ENCODE assay signal across 31 mouse cellular contexts in genomic region chrX:153937346-153937745, GRCm38 (mm10).
DNase-seq lines count a peak whose midpoint lies in the region; ATAC-seq and TF ChIP-seq lines count a peak whose summit lies in the region.
"Had no signal": no experiment of that assay in that cellular context is flagged by ENCODE, and none has a peak within 500 bp of the region (broad histone marks: within the 10 kb centered on the region; RNA-seq: fewer than 3 reads in every experiment).

No protein-coding gene starts in this region.

- no peaks in the 10 kb centered on the region for H3K4me1 ChIP-seq in heart, embryonic 10.5 days
- no peaks in the 10 kb centered on the region for H3K4me1 ChIP-seq in heart, adult 2 months (ENCODE audit: control insufficient read depth, insufficient read depth, low read length)
- H3K4me1 ChIP-seq in liver, embryonic 14.5 days (replicated peaks; ENCODE audit: control insufficient read depth in 2 of 2, insufficient read depth in 2 of 2, low read length in 1 of 2), result no peaks in the 10 kb centered on the region
- H3K4me1 ChIP-seq in E14TG2a.4 (replicated peaks; ENCODE audit: low read depth, low read length), result no peaks in the 10 kb centered on the region
- H3K4me1 ChIP-seq in embryonic facial prominence, embryonic 10.5 days, result no peaks in the 10 kb centered on the region
- H3K4me1 ChIP-seq: embryonic facial prominence, embryonic 15.5 days; heart, embryonic 15.5 days; kidney, embryonic 15.5 days; limb, embryonic 12.5 days; liver, embryonic 12.5 days; midbrain, embryonic 13.5 days; neural tube, embryonic 13.5 days had no signal

- TF ChIP-seq CTCF in heart, adult 2 months (IDR thresholded peaks at IDR 0.05), result no peak
- TF ChIP-seq CTCF in liver, embryonic 14.5 days (IDR thresholded peaks at IDR 0.05; ENCODE audit: low read depth), result peak; percentile 6; the same call in 1 of the 2 replicates
- peak; percentile 9 for TF ChIP-seq CTCF in E14TG2a.4 (conservative IDR thresholded peaks at IDR 0.05; ENCODE audit: low read length)

- no peak for TF ChIP-seq POLR2A in heart, adult 2 months (IDR thresholded peaks at IDR 0.05; ENCODE audit: insufficient read depth, low read depth, low read length)

- no peak overlapping the region for H3K27ac ChIP-seq in heart, embryonic 10.5 days
- H3K27ac ChIP-seq in heart, adult 2 months, result no peak overlapping the region
- no peak overlapping the region for H3K27ac ChIP-seq in liver, embryonic 14.5 days
- H3K27ac ChIP-seq in embryonic facial prominence, embryonic 10.5 days (replicated peaks), result no peak overlapping the region
- H3K27ac ChIP-seq: embryonic facial prominence, embryonic 15.5 days; gastrocnemius, adult 2 months; heart, embryonic 15.5 days; kidney, embryonic 15.5 days; layer of hippocampus, adult 2 months; limb, embryonic 12.5 days; liver, embryonic 12.5 days; macrophage; midbrain, embryonic 13.5 days; neural tube, embryonic 13.5 days had no signal

- no peak overlapping the region for H3K9ac ChIP-seq in heart, adult 2 months (ENCODE audit: low read depth, low read length)
- H3K9ac ChIP-seq in liver, embryonic 14.5 days (replicated peaks), result no peak overlapping the region
- H3K9ac ChIP-seq: embryonic facial prominence, embryonic 15.5 days; heart, embryonic 15.5 days; kidney, embryonic 15.5 days; limb, embryonic 12.5 days; liver, embryonic 12.5 days; midbrain, embryonic 13.5 days; neural tube, embryonic 13.5 days had no signal

- no peaks in the 10 kb centered on the region for H3K9me3 ChIP-seq in heart, embryonic 10.5 days
- no peaks in the 10 kb centered on the region for H3K9me3 ChIP-seq in liver, embryonic 14.5 days (ENCODE audit: control insufficient read depth, low read length)
- peaks cover 3% of the 10 kb centered on the region; the same call in 1 of the 2 replicates for H3K9me3 ChIP-seq in E14TG2a.4 (ENCODE audit: low read length)
- 0 out of 2 replicates have a peak, but pooled peaks cover 5% of the 10 kb centered on the region for H3K9me3 ChIP-seq in embryonic facial prominence, embryonic 10.5 days
- H3K9me3 ChIP-seq: embryonic facial prominence, embryonic 15.5 days; heart, embryonic 15.5 days; kidney, embryonic 15.5 days; limb, embryonic 12.5 days; liver, embryonic 12.5 days; midbrain, embryonic 13.5 days; neural tube, embryonic 13.5 days had no signal

- no peak for TF ChIP-seq EP300 in heart, adult 2 months (IDR thresholded peaks at IDR 0.05; ENCODE audit: insufficient read depth, low read depth, low read length)
- no peak for TF ChIP-seq EP300 in liver, embryonic 14.5 days (IDR thresholded peaks at IDR 0.05; ENCODE audit: low read depth)

- no peak overlapping the region for H3K4me2 ChIP-seq in liver, embryonic 14.5 days (ENCODE audit: low read depth)
- H3K4me2 ChIP-seq: embryonic facial prominence, embryonic 15.5 days; heart, embryonic 15.5 days; kidney, embryonic 15.5 days; limb, embryonic 12.5 days; liver, embryonic 12.5 days; midbrain, embryonic 13.5 days; neural tube, embryonic 13.5 days had no signal

- H3K27me3 ChIP-seq in heart, embryonic 10.5 days (ENCODE audit: insufficient read depth, poor library complexity, severe bottlenecking), result no peaks in the 10 kb centered on the region
- H3K27me3 ChIP-seq in heart, adult 2 months (ENCODE audit: control insufficient read depth, insufficient read depth, low read length), result no peaks in the 10 kb centered on the region
- no peaks in the 10 kb centered on the region for H3K27me3 ChIP-seq in liver, embryonic 14.5 days (ENCODE audit: control insufficient read depth, insufficient read depth, low read length)
- H3K27me3 ChIP-seq in E14TG2a.4 (ENCODE audit: insufficient read depth, low read length), result no peaks in the 10 kb centered on the region
- H3K27me3 ChIP-seq in embryonic facial prominence, embryonic 10.5 days (replicated peaks; ENCODE audit: low read depth, poor library complexity, severe bottlenecking), result no peaks in the 10 kb centered on the region
- H3K27me3 ChIP-seq: embryonic facial prominence, embryonic 15.5 days; heart, embryonic 15.5 days; kidney, embryonic 15.5 days; limb, embryonic 12.5 days; liver, embryonic 12.5 days; midbrain, embryonic 13.5 days; neural tube, embryonic 13.5 days had no signal

- peak; percentile 53 for DNase-seq in heart, embryonic 10.5 days (ENCODE audit: low spot score)
- no peak for DNase-seq in heart, adult 2 months
- no peak for DNase-seq in liver, embryonic 14.5 days (ENCODE audit: low read depth in 3 of 3, low spot score in 3 of 3)
- DNase-seq in liver, result no peak
- peak; percentile 3 for DNase-seq in embryonic facial prominence, embryonic 10.5 days (ENCODE audit: low spot score)
- no peak for DNase-seq in layer of hippocampus, postnatal 14 days (ENCODE audit: low spot score in 2 of 2)
- DNase-seq: adrenal gland, adult 2 months; adrenal gland, postnatal 36 days; cerebellum, adult 18-20 months; cerebellum, postnatal 10 days; gastrocnemius, adult 2 months; gastrocnemius, postnatal 36 days; kidney, postnatal 36 days; lung, adult 2 months; lung, postnatal 10 days; right cerebral cortex, postnatal 25 days; spleen, adult 18-20 months; thymus, postnatal 14 days had no signal

- no peak for ATAC-seq in liver, embryonic 14.5 days (ENCODE audit: insufficient read depth)
- ATAC-seq: activated CD4-positive, CD25-positive, alpha-beta regulatory T cell, adult 4 months; CD4-positive, CD25-positive, alpha-beta regulatory T cell, adult 4 months; forebrain, embryonic 14.5 days; liver, embryonic 12.5 days; midbrain, embryonic 13.5 days had no signal

- H3K79me2 ChIP-seq in heart, adult 2 months (replicated peaks; ENCODE audit: control insufficient read depth, insufficient read depth, low read length), result no peaks in the 10 kb centered on the region

- no peaks in the 10 kb centered on the region for H3K36me3 ChIP-seq in heart, embryonic 10.5 days
- no peaks in the 10 kb centered on the region for H3K36me3 ChIP-seq in heart, adult 2 months (ENCODE audit: control insufficient read depth, insufficient read depth, low read length)
- no peaks in the 10 kb centered on the region for H3K36me3 ChIP-seq in liver, embryonic 14.5 days (replicated peaks; ENCODE audit: control insufficient read depth, insufficient read depth, low read depth)
- H3K36me3 ChIP-seq in E14TG2a.4 (ENCODE audit: insufficient read depth, low read length), result no peaks in the 10 kb centered on the region
- H3K36me3 ChIP-seq in embryonic facial prominence, embryonic 10.5 days (replicated peaks), result no peaks in the 10 kb centered on the region
- H3K36me3 ChIP-seq: embryonic facial prominence, embryonic 15.5 days; heart, embryonic 15.5 days; kidney, embryonic 15.5 days; limb, embryonic 12.5 days; liver, embryonic 12.5 days; midbrain, embryonic 13.5 days; neural tube, embryonic 13.5 days had no signal

- H3K4me3 ChIP-seq in heart, embryonic 10.5 days, result no peak overlapping the region
- no peak overlapping the region for H3K4me3 ChIP-seq in heart, adult 2 months
- no peak overlapping the region for H3K4me3 ChIP-seq in liver, embryonic 14.5 days (ENCODE audit: insufficient read depth in 1 of 2, low read depth in 2 of 2, low read length in 2 of 2)
- H3K4me3 ChIP-seq in E14TG2a.4 (replicated peaks; ENCODE audit: low read length), result no peak overlapping the region
- no peak overlapping the region for H3K4me3 ChIP-seq in embryonic facial prominence, embryonic 10.5 days
- H3K4me3 ChIP-seq: embryonic facial prominence, embryonic 15.5 days; gastrocnemius, adult 2 months; heart, embryonic 15.5 days; kidney, embryonic 15.5 days; layer of hippocampus, adult 2 months; limb, embryonic 12.5 days; liver, embryonic 12.5 days; midbrain, embryonic 13.5 days; neural tube, embryonic 13.5 days had no signal

- intact Hi-C loops in heart, adult 2 months (cut with DNase I), result no loop called here

Comparison
In these comparisons a context has a peak if more than half of its experiments do, and no peak if none do; other contexts are left out.
1. DNase-seq: peak in heart, embryonic 10.5 days (single experiment) and embryonic facial prominence, embryonic 10.5 days (single experiment); none in heart, adult 2 months (0 of 2), liver, embryonic 14.5 days (0 of 3), liver (single experiment) and layer of hippocampus, postnatal 14 days (0 of 2).